Mouse (Mus musculus): ENCODE results near the gene Inhbc. TPM values are rescaled to one million over a fixed set of nuclear protein-coding genes. Genes with fewer than 3 reads are reported as not detected.

The Inhbc gene
- total and polyA plus RNA-seq, 3 experiments: 0.20 to 0.38 TPM; not detected in 1

DNA sequence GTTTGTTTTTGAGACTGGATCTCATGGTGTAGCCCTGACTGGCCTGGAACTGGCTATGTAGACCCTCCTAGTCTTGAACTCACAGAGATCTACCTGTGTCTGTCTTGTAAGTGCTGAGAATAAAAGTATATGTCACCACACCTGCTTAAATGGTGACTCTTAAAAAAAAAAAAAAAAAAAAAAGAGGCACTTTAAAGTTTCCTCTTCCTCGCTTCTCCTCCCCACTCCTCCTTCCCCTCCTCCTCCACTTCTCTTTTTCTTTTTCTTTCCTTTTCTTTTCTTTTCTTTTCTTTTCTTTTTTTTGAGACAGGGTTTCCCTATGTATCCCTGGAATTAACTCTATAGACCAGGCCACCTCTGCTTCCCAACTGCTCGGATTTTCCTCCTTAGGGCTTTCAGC is 792 bp upstream of the Inhbc start:
- Histone ChIP-seq H3K27ac (ENCODE audit: insufficient read depth, low read depth) (no peak overlapping the region), H3K27me3 (replicated peaks) (no peaks in the 10 kb centered on the region), H3K79me2 (replicated peaks; ENCODE audit: control insufficient read depth, extremely low read depth, insufficient read depth, poor library complexity, severe bottlenecking) (no peaks in the 10 kb centered on the region), H3K36me3 (replicated peaks in 1 of 2; ENCODE audit: control insufficient read depth in 1 of 2, insufficient read depth in 1 of 2, low read length in 1 of 2) (no peaks in the 10 kb centered on the region), H3K4me3 (replicated peaks in 1 of 3; ENCODE audit: low read depth in 2 of 3, low read length in 2 of 3, poor library complexity in 1 of 3) (no peak overlapping the region), H3K4me2 (ENCODE audit: insufficient read depth, low read depth, poor library complexity, severe bottlenecking) (no peak overlapping the region), H3K4me1 (ENCODE audit: control insufficient read depth in 1 of 2, insufficient read depth in 2 of 2) (peaks cover 0 to 3% of the 10 kb centered on the region in 2 experiments; a peak in 1 of 4 replicates), H3K9me3 (replicated peaks; ENCODE audit: low read length) (peaks cover 2% of the 10 kb centered on the region), H3K9ac (ENCODE audit: insufficient read depth, low read depth) (no peak overlapping the region)
- TF ChIP-seq ZNF384 (IDR thresholded peaks at IDR 0.05; ENCODE audit: low read depth, low read length) (peak; percentile 50; the same call in 1 of the 2 replicates), MYC (IDR thresholded peaks at IDR 0.05; ENCODE audit: low read depth, low read length) (no peak)
- no peak for DNase-seq (ENCODE audit: extremely low read depth)
- dilution Hi-C loops (cut with MboI; ENCODE audit: extremely low pct_ligation_motif_present, extremely low pct_unique_long_range_greater_than_20kb, low sequenced_read_pairs): no loop called here
- in situ Hi-C loops (cut with MboI; ENCODE audit: low pct_ligation_motif_present, low pct_unique_long_range_greater_than_20kb, low sequenced_read_pairs): no loop called here

DNA sequence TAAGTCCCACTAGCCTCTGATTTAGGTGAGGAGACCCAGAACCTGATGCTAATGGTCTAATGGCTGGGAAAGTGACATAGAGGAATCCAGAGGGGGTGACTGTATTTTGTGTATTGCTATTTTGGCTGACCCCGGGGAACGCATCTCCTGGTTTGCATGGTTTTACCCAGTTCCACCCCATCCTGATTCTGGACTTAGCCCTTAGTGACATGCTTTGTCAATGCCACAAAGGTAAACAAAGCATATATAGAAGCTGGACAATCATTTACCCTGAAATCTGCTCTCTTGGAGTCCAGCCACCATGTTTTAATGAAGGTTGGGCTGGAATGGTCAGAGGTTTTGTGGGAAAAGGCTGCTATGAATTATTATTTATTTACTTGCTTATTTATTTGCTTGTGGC is 2.0 kb downstream of the Inhbc start:
- H3K27ac ChIP-seq (ENCODE audit: insufficient read depth, low read depth): no peak overlapping the region
- TF ChIP-seq USF2 (conservative IDR thresholded peaks at IDR 0.05; ENCODE audit: low read depth, low read length): no peak
- TF ChIP-seq TCF12 (IDR thresholded peaks at IDR 0.05; ENCODE audit: low read depth, low read length): no peak
- no peak for TF ChIP-seq MXI1 (IDR thresholded peaks at IDR 0.05; ENCODE audit: low read depth, low read length)
- TF ChIP-seq POLR2AphosphoS2 (IDR thresholded peaks at IDR 0.05; ENCODE audit: low read depth, low read length): no peak
- no peak for TF ChIP-seq ZMIZ1 (IDR thresholded peaks at IDR 0.05; ENCODE audit: low read depth, low read length)
- TF ChIP-seq CTCF (conservative IDR thresholded peaks at IDR 0.05 in 1 of 2, IDR thresholded peaks at IDR 0.05 in 1 of 2; ENCODE audit: low read depth in 2 of 2, low read length in 2 of 2): no peak
- TF ChIP-seq TBP (conservative IDR thresholded peaks at IDR 0.05; ENCODE audit: low read depth, low read length): no peak
- no peak for TF ChIP-seq E2F4 (IDR thresholded peaks at IDR 0.05; ENCODE audit: insufficient replicate concordance, low read depth, low read length)
- TF ChIP-seq POLR2A (IDR thresholded peaks at IDR 0.05; ENCODE audit: low read depth, low read length): no peak
- TF ChIP-seq ZNF384 (IDR thresholded peaks at IDR 0.05; ENCODE audit: low read depth, low read length): no peak
- TF ChIP-seq GABPA (IDR thresholded peaks at IDR 0.05; ENCODE audit: insufficient replicate concordance, low read depth, low read length): no peak
- no peak for TF ChIP-seq MEF2A (IDR thresholded peaks at IDR 0.05; ENCODE audit: borderline replicate concordance, low read depth, low read length)
- TF ChIP-seq NRF1 (IDR thresholded peaks at IDR 0.05; ENCODE audit: low read depth, low read length): no peak
- no peak for TF ChIP-seq MYC (IDR thresholded peaks at IDR 0.05; ENCODE audit: low read depth, low read length)
- in situ Hi-C loops (cut with MboI; ENCODE audit: low pct_ligation_motif_present, low pct_unique_long_range_greater_than_20kb, low sequenced_read_pairs): no loop called here
- no peak overlapping the region for H3K9ac ChIP-seq (ENCODE audit: insufficient read depth, low read depth)
- H3K4me2 ChIP-seq (ENCODE audit: insufficient read depth, low read depth, poor library complexity, severe bottlenecking): no peak overlapping the region
- no peaks in the 10 kb centered on the region for H3K79me2 ChIP-seq (replicated peaks; ENCODE audit: control insufficient read depth, extremely low read depth, insufficient read depth, poor library complexity, severe bottlenecking)
- H3K4me3 ChIP-seq (replicated peaks in 1 of 3; ENCODE audit: low read depth in 2 of 3, low read length in 2 of 3, poor library complexity in 1 of 3): no peak overlapping the region
- no peak for DNase-seq (ENCODE audit: extremely low read depth)
- no peaks in the 10 kb centered on the region for H3K9me3 ChIP-seq (replicated peaks; ENCODE audit: low read length)
- peaks cover 0 to 9% of the 10 kb centered on the region in 2 experiments; a peak in 2 of 4 replicates for H3K4me1 ChIP-seq (ENCODE audit: control insufficient read depth in 1 of 2, insufficient read depth in 2 of 2)
- no peaks in the 10 kb centered on the region for H3K36me3 ChIP-seq (replicated peaks in 1 of 2; ENCODE audit: control insufficient read depth in 1 of 2, insufficient read depth in 1 of 2, low read length in 1 of 2)
- no peaks in the 10 kb centered on the region for H3K27me3 ChIP-seq (replicated peaks)
- dilution Hi-C loops (cut with MboI; ENCODE audit: extremely low pct_ligation_motif_present, extremely low pct_unique_long_range_greater_than_20kb, low sequenced_read_pairs): no loop called here

DNA sequence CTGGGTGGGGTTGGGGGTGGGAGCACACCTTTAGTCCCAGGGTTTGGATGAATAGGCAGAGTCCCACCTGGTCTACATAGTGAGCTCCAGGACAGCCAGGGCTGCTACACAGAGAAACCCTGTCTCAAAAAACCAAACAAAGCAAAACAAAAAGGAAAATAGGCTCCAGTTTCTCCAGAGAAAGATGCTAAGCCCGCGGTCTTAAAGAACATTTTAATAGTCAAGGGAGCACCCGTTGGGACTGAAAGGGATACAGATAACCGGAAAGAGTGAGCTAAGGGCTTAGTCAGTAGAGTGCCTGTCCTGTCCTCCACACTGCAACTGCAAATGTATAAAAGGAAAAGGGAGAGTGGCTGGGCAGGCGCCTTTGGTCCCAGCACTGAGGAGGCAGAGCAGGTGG is 3.1 kb downstream of the Inhbc start:
- in situ Hi-C loops (cut with MboI; ENCODE audit: low pct_ligation_motif_present, low pct_unique_long_range_greater_than_20kb, low sequenced_read_pairs) (no loop called here), dilution Hi-C loops (cut with MboI; ENCODE audit: extremely low pct_ligation_motif_present, extremely low pct_unique_long_range_greater_than_20kb, low sequenced_read_pairs) (no loop called here)
- no peak for DNase-seq (ENCODE audit: extremely low read depth)
- H3K4me1 ChIP-seq (ENCODE audit: control insufficient read depth in 1 of 2, insufficient read depth in 2 of 2): peaks cover 0 to 9% of the 10 kb centered on the region in 2 experiments; a peak in 2 of 4 replicates
- no peaks in the 10 kb centered on the region for H3K79me2 ChIP-seq (replicated peaks; ENCODE audit: control insufficient read depth, extremely low read depth, insufficient read depth, poor library complexity, severe bottlenecking)
- no peaks in the 10 kb centered on the region for H3K27me3 ChIP-seq (replicated peaks)
- no peak overlapping the region for H3K4me3 ChIP-seq (replicated peaks in 1 of 3; ENCODE audit: low read depth in 2 of 3, low read length in 2 of 3, poor library complexity in 1 of 3)
- no peak for TF ChIP-seq JUN (IDR thresholded peaks at IDR 0.05; ENCODE audit: insufficient read depth, low read depth, low read length)
- TF ChIP-seq E2F4 (IDR thresholded peaks at IDR 0.05; ENCODE audit: insufficient replicate concordance, low read depth, low read length): no peak
- no peak for TF ChIP-seq MAZ (IDR thresholded peaks at IDR 0.05; ENCODE audit: low read depth, low read length)
- TF ChIP-seq PAX5 (IDR thresholded peaks at IDR 0.05; ENCODE audit: low read length): no peak
- no peak for TF ChIP-seq TCF12 (IDR thresholded peaks at IDR 0.05; ENCODE audit: low read depth, low read length)
- TF ChIP-seq BHLHE40 (IDR thresholded peaks at IDR 0.05; ENCODE audit: low read depth, low read length): no peak
- H3K9me3 ChIP-seq (replicated peaks; ENCODE audit: low read length): peaks cover 3% of the 10 kb centered on the region
- no peak overlapping the region for H3K9ac ChIP-seq (ENCODE audit: insufficient read depth, low read depth)
- no peak overlapping the region for H3K27ac ChIP-seq (ENCODE audit: insufficient read depth, low read depth)
- no peaks in the 10 kb centered on the region for H3K36me3 ChIP-seq (replicated peaks in 1 of 2; ENCODE audit: control insufficient read depth in 1 of 2, insufficient read depth in 1 of 2, low read length in 1 of 2)
- H3K4me2 ChIP-seq (ENCODE audit: insufficient read depth, low read depth, poor library complexity, severe bottlenecking): no peak overlapping the region
